Mouse (Mus musculus) ovary, postnatal 10 days (tissue): ENCODE data around the gene Dynlt1f.
"Not testable (repeated sequence)": the region's sequence is repeated elsewhere in the genome, so short reads cannot be mapped to it uniquely, and the experiment has no call there.

Source experiments
- DNase-seq: peaks from one replicate; pipeline ENCODE4 v3.0.0; 2022; ENCODE audit warnings: low spot score

Gene Dynlt1f

DNA sequence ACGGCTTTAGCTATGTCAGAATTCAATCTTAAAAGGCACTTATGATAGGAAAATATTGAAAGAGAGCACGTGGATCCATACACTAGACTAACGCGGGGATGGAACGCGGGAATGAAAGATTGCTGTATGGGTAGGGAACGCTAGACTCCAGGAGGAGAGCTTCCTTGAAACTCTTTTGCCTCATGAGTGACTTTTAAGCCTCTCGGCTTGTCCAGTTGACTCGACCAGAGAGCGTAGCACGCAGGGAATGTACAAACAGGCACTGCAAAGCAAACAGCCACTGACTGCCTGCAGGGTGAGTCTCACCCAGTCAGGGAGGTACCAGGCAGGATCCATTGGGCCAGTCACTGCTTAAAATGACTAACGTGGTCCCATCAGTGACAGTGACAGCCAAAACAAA is 33.7 kb downstream of the Dynlt1f start:
- not testable (repeated sequence) for DNase-seq

GRCm38 (mm10) chr17:6620730-6621451 is 34.8 kb downstream of the Dynlt1f start:
- not testable (repeated sequence) for DNase-seq

GRCm38 (mm10) chr17:6620035-6620434 is 35.7 kb downstream of the Dynlt1f start:
- not testable (repeated sequence) for DNase-seq

DNA sequence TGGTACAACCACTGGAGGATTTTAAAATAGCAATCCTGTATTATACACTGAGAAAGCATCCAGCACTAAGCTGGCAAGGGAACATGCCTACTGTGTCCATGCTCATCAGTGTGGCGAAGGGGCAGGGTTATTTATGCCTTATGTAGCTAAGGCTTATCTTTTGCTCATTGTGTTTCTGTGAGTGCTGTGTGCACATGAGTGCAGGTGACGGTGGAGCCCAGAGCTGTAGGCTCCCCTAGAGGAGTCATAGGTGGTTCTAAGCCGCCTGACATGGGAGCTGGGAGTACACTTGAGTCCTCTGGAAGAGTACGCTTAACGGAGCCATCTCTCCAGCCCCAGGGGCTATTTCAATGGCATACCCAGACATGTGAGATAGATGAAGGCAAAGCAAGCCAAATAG is 36.4 kb downstream of the Dynlt1f start:
- DNase-seq: not testable (repeated sequence)

DNA sequence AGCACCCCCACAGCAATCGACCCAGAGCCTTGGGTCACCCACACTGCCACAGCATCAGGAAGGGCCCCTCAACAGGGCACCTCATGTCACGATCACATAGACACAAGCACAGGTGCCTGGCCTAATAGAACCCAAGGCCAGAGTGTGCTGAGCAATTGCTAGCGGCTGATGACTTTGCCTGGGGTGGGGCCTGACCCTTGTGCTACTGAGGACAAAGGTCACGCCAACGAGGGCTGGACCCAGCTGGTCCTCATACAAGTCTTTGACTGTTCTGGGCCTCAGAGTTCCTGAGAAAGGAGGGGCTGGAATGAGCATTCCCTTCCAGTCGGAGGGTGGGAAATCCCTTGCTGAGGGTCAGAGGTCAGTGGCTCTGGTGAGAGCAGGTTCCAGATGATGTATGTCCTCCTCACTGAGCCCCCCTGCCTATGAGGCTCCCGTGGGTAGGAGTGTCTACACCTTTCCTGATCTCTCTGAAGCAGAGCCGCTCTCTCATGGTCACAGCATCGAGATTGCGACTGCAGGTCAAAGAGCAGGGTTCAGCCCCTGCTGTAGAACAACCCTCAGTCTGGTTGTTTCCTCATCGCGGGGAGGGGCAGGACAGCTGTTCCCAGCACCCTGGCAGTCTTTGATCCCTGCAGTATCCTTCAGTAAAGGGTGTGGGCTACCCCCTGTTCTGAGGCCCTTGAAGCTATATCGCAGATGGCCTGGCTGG is 37.9 kb downstream of the Dynlt1f start:
- DNase-seq: not testable (repeated sequence)

DNA sequence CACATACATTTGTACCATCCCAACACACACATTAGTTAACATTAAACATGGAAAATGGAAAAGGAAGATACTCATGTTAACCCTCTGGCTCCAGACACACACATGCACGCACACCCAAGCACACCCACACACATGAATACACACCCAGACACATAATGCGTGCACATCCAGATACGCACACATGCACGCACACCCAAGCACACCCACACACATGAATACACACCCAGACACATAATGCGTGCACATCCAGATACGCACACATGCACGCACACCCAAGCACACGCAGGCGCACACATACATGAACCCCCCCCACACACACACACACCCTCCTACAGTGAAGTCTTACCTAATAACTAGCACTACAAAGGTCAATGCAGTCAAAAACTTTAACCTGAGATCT is 39.0 kb downstream of the Dynlt1f start:
- DNase-seq: not testable (repeated sequence)

DNA sequence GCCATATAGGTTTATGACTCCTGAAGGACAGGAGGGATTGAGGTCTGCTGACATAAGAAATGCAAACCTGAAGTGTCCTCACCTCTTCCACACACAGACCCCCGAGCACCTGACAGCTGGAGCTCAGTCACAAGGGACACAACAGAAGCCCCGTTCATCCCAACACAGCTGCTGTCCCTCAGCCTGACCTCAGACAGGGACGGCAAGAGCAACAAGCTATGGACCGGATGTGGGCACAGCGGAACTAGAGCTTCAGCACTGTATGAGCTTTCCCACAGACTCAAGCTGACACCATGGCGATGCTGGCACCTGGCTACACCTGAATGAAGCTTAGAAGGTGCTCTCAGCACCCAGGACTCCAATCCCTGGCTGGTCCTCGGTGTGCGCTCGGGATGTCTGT is 41.4 kb downstream of the Dynlt1f start:
- DNase-seq: not testable (repeated sequence)

GRCm38 (mm10) chr17:6613524-6613923 is 42.2 kb downstream of the Dynlt1f start:
- not testable (repeated sequence) for DNase-seq

DNA sequence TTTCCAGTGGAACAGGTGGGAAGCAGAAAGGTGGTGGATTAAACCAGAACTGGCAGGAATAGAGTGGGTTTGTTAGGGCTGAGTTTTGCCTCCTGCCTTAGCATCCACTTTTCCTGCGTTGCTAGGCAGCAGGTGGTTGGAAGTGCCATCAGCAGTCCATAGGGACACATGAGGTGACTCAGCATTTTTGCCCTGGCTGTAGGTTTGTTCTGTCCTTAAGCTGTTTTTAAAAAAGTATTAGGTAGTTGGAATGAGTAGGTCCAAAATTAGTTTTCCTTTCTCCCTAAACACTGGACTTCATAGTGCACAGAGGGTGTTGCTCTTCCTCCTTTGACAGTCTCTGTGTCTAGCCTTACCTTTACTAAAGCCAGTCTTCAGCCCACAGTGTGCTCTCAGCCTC is 50.4 kb downstream of the Dynlt1f start:
- DNase-seq: not testable (repeated sequence)

GRCm38 (mm10) chr17:6602205-6602604 is 53.5 kb downstream of the Dynlt1f start:
- not testable (repeated sequence) for DNase-seq

GRCm38 (mm10) chr17:6601204-6601911 is 54.3 kb downstream of the Dynlt1f start, which contains the start of gene Dynlt1c:
Dynlt1c (plus strand) TSS chr17:6601671.
- not testable (repeated sequence) for DNase-seq

GRCm38 (mm10) chr17:6600216-6600911 is 55.3 kb downstream of the Dynlt1f start:
- not testable (repeated sequence) for DNase-seq

DNA sequence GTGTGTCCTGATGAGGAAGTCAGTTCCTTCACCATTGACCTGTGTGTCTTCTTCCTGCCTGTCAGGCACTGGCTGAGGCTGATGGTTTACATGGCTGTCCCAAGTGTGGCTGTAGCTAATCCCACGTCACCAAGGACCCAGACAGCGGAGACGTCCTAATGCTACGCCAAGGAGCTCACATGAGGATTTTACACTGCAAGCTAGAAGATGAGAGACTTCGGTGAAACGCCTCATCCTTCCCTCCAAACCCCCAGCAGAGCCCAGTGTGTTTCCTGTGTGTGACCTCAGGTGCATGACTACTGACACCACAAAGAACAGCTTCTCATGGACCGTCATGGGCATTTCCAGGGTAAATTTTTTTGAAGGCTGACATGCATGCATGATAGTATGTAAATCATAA is 57.3 kb downstream of the Dynlt1f start:
- not testable (repeated sequence) for DNase-seq
